Mouse (Mus musculus) macrophage (primary cell): Measurements from ENCODE around the gene Ranbp3. TPM values are rescaled to one million over a fixed set of nuclear protein-coding genes. Genes with fewer than 3 reads are reported as not detected.

Experiments used
- H3K27ac ChIP-seq: fragments of 350-480 bp; formaldehyde crosslinking; 2 replicates; pipeline ENCODE4 v1.9.0; 2021
- H3K36me3 ChIP-seq: fragments of 350-480 bp; formaldehyde crosslinking; 2 replicates; pipeline ENCODE4 v1.9.0; 2021; ENCODE audit errors: inconsistent target
- H3K4me3 ChIP-seq: fragments of 350-480 bp; formaldehyde crosslinking; 2 replicates; pipeline ENCODE4 v1.9.0; 2021; ENCODE audit errors: inconsistent target
- H3K79me2 ChIP-seq: fragments of 350-480 bp; formaldehyde crosslinking; 2 replicates; pipeline ENCODE4 v1.9.0; 2021; ENCODE audit errors: inconsistent target
- WGBS: methylation state at CpG from one replicate; pipeline ENCODE4 v1.1.7; 2026; ENCODE audit warnings: inconsistent platforms; ENCODE audit not compliant: missing documents; 5-methylcytosine and 5-hydroxymethylcytosine counted together
- polyA plus RNA-seq: library from polyadenylated mRNA; stranded (reverse); fragments of 250-400 nt; gene quantifications from 3 replicates; pipeline ENCODE4 v1.2.4, GENCODE M21; 2018; ENCODE audit warnings: inconsistent platforms

Ranbp3 gene
- polyA plus RNA-seq, 1 experiment from 2014 or later, result 29.0 TPM

- WGBS, result 87% methylated on average over 6 of the region's 6 CpGs
- Histone ChIP-seq H3K4me3 (no peak overlapping the region), H3K79me2 (no peaks in the 10 kb centered on the region), H3K27ac (no peak overlapping the region), H3K36me3 (no peaks in the 10 kb centered on the region)
These were observed 16.9 kb upstream of the Ranbp3 start for GRCm38 (mm10) chr17:56656171-56656570.

- Histone ChIP-seq H3K79me2 (no peaks in the 10 kb centered on the region), H3K4me3 (no peak overlapping the region), H3K27ac (no peak overlapping the region), H3K36me3 (no peaks in the 10 kb centered on the region)
- WGBS, result 67% methylated on average over 3 of the region's 3 CpGs
These were observed 9.4 kb upstream of the Ranbp3 start for GRCm38 (mm10) chr17:56663659-56664058.

- no peak overlapping the region for H3K4me3 ChIP-seq
- H3K27ac ChIP-seq, result no peak overlapping the region
- 53% methylated on average over 10 of the region's 10 CpGs for WGBS
- no peaks in the 10 kb centered on the region for H3K36me3 ChIP-seq
- no peaks in the 10 kb centered on the region for H3K79me2 ChIP-seq
These were observed 8.8 kb upstream of the Ranbp3 start for GRCm38 (mm10) chr17:56664333-56664732.

- Histone ChIP-seq H3K4me3 (no peak overlapping the region), H3K27ac (no peak overlapping the region)
- 90% methylated on average over 4 of the region's 4 CpGs for WGBS
These were observed 6.7 kb upstream of the Ranbp3 start for GRCm38 (mm10) chr17:56666384-56666783.

GRCm38 (mm10) chr17:56667591-56667990 is 5.5 kb upstream of the Ranbp3 start:
- Histone ChIP-seq H3K36me3 (no peaks in the 10 kb centered on the region), H3K4me3 (no peak overlapping the region), H3K27ac (no peak overlapping the region), H3K79me2 (no peaks in the 10 kb centered on the region)
- WGBS, result 72% methylated on average over 3 of the region's 3 CpGs

More at GRCm38 (mm10) chr17:56666384-56666783, 6.7 kb upstream of the Ranbp3 start:
- H3K36me3 ChIP-seq, result no peaks in the 10 kb centered on the region
- H3K79me2 ChIP-seq, result no peaks in the 10 kb centered on the region

GRCm38 (mm10) chr17:56668384-56669144 is 4.5 kb upstream of the Ranbp3 start:
- H3K36me3 ChIP-seq, result no peaks in the 10 kb centered on the region
- no peaks in the 10 kb centered on the region; the same call in 1 of the 2 replicates for H3K79me2 ChIP-seq
- no peak overlapping the region for H3K27ac ChIP-seq
- peak overlapping the region; percentile 21 for H3K4me3 ChIP-seq
- 8% methylated on average over 31 of the region's 31 CpGs for WGBS

GRCm38 (mm10) chr17:56669766-56670165 is 3.3 kb upstream of the Ranbp3 start:
- Histone ChIP-seq H3K36me3 (no peaks in the 10 kb centered on the region), H3K4me3 (no peak overlapping the region), H3K27ac (no peak overlapping the region), H3K79me2 (peaks cover 12% of the 10 kb centered on the region)
- 94% methylated on average over 8 of the region's 8 CpGs for WGBS

- peak overlapping the region; percentile 36 for H3K27ac ChIP-seq
- H3K36me3 ChIP-seq, result peaks cover 7% of the 10 kb centered on the region; the same call in 1 of the 2 replicates
- peaks cover 53% of the 10 kb centered on the region for H3K79me2 ChIP-seq
- WGBS, result under 1% methylated on average over 35 of the region's 37 CpGs
- H3K4me3 ChIP-seq, result peak overlapping the region; percentile 76
These were observed 738 bp downstream of the Ranbp3 start for GRCm38 (mm10) chr17:56673647-56674416.

- H3K27ac ChIP-seq, result no peak overlapping the region
- WGBS, result 88% methylated on average over 4 of the region's 4 CpGs
These were observed 8.7 kb downstream of the Ranbp3 start for GRCm38 (mm10) chr17:56681791-56682190.

GRCm38 (mm10) chr17:56682880-56683279 is 9.8 kb downstream of the Ranbp3 start:
- peaks cover 43% of the 10 kb centered on the region for H3K36me3 ChIP-seq
- no peak overlapping the region for H3K27ac ChIP-seq
- peaks cover 100% of the 10 kb centered on the region for H3K79me2 ChIP-seq
- WGBS, result 93% methylated on average over 3 of the region's 3 CpGs
- H3K4me3 ChIP-seq, result no peak overlapping the region

More at GRCm38 (mm10) chr17:56681791-56682190, 8.7 kb downstream of the Ranbp3 start:
- Histone ChIP-seq H3K36me3 (peaks cover 39% of the 10 kb centered on the region), H3K4me3 (no peak overlapping the region), H3K79me2 (peaks cover 100% of the 10 kb centered on the region)

GRCm38 (mm10) chr17:56683546-56684140 is 10.5 kb downstream of the Ranbp3 start:
- Histone ChIP-seq H3K36me3 (peaks cover 51% of the 10 kb centered on the region), H3K27ac (no peak overlapping the region), H3K4me3 (no peak overlapping the region), H3K79me2 (peaks cover 100% of the 10 kb centered on the region)
- 91% methylated on average over 5 of the region's 5 CpGs for WGBS

- WGBS, result 96% methylated on average over 2 of the region's 2 CpGs
- H3K79me2 ChIP-seq, result peaks cover 100% of the 10 kb centered on the region
- H3K36me3 ChIP-seq, result peaks cover 52% of the 10 kb centered on the region
- no peak overlapping the region for H3K27ac ChIP-seq
- H3K4me3 ChIP-seq, result no peak overlapping the region
These were observed 11.6 kb downstream of the Ranbp3 start for GRCm38 (mm10) chr17:56684649-56685048.

GRCm38 (mm10) chr17:56686801-56687200 is 13.7 kb downstream of the Ranbp3 start:
- Histone ChIP-seq H3K27ac (no peak overlapping the region), H3K4me3 (no peak overlapping the region), H3K36me3 (peaks cover 54% of the 10 kb centered on the region), H3K79me2 (peaks cover 100% of the 10 kb centered on the region)
- WGBS, result 87% methylated on average over 4 of the region's 4 CpGs

GRCm38 (mm10) chr17:56688045-56688444 is 15.0 kb downstream of the Ranbp3 start:
- peaks cover 100% of the 10 kb centered on the region for H3K79me2 ChIP-seq
- H3K27ac ChIP-seq, result no peak overlapping the region
- H3K36me3 ChIP-seq, result peaks cover 63% of the 10 kb centered on the region
- H3K4me3 ChIP-seq, result no peak overlapping the region

- WGBS, result 73% methylated on average over 2 of the region's 2 CpGs
- no peak overlapping the region for H3K4me3 ChIP-seq
- peaks cover 100% of the 10 kb centered on the region for H3K79me2 ChIP-seq
- H3K27ac ChIP-seq, result no peak overlapping the region
- H3K36me3 ChIP-seq, result peaks cover 69% of the 10 kb centered on the region
These were observed 15.6 kb downstream of the Ranbp3 start for GRCm38 (mm10) chr17:56688689-56689088.
